Mouse (Mus musculus): ENCODE measurements around the gene Gnb1l.

DNA sequence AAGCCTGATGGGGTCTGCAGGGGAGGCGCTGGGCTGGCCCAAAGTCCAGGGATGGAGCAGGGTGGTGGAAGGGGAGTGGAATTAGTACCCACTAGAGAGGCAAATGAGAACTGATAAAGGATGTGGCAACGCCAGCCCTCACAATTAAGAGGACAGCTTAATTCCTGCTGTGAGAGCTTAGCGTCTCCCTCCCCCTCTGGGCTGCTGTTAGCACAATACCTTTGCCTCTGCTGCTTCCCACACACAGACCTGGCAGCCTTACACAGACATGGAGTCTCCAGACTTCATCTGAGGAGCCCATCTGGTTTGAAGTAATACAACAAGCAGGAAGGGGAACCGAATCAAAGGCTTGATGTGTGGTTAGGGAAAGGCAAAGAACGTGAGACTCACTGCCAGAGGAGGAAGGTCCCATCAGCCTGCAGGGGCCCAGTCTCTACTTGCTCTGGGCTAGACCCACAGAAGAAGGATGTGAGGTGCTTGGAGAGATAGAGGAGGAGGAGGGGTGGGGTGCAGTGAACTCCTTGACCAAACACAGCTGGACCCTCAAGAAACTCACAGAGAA lies 79.2 kb downstream of the Gnb1l start:
- TF ChIP-seq HCFC1 (IDR thresholded peaks at IDR 0.05; ENCODE audit: borderline replicate concordance, insufficient read depth, low read length) = no peak
- TF ChIP-seq CHD2 (IDR thresholded peaks at IDR 0.05; ENCODE audit: low read depth, low read length) = no peak
- no peak for TF ChIP-seq ZC3H11A (IDR thresholded peaks at IDR 0.05; ENCODE audit: borderline replicate concordance, low read depth, low read length)
- no peak for TF ChIP-seq MAFK (IDR thresholded peaks at IDR 0.05; ENCODE audit: insufficient read depth, low read depth, low read length)
- no peak for TF ChIP-seq ZNF384 (IDR thresholded peaks at IDR 0.05; ENCODE audit: low read depth, low read length)
